Mouse (Mus musculus) lung, embryonic 14.5 days (tissue): ENCODE results near the gene Cacng2. TPM values are rescaled to one million over a fixed set of nuclear protein-coding genes. Genes with fewer than 3 reads are reported as not detected.

Source experiments
- ATAC-seq: fragments of 200-750 bp; cut with Nextera tagmentation; 2 replicates; pipeline ENCODE4 v1.8.0; 2017; ENCODE audit warnings: mild to moderate bottlenecking, moderate TSS enrichment, moderate library complexity; ENCODE audit not compliant: insufficient read depth
- DNase-seq: peaks from one replicate; pipeline ENCODE4 v3.0.0-alpha.2; 2015
- H3K27ac ChIP-seq: fragments of 300-500 bp; sonication (generic); 2 replicates; pipeline ENCODE4 v1.5.1; 2014; ENCODE audit warnings: low read depth, mild to moderate bottlenecking, moderate library complexity
- H3K27me3 ChIP-seq: fragments of 300-500 bp; sonication (generic); 2 replicates; pipeline ENCODE4 v1.6.1; 2014; ENCODE audit warnings: low read length, control low read depth; ENCODE audit not compliant: insufficient read depth
- H3K36me3 ChIP-seq: fragments of 300-500 bp; sonication (generic); 2 replicates; pipeline ENCODE4 v1.6.1; 2014; ENCODE audit warnings: control low read depth; ENCODE audit not compliant: insufficient read depth
- H3K4me1 ChIP-seq: fragments of 300-500 bp; sonication (generic); 2 replicates; pipeline ENCODE4 v1.6.1; 2014; ENCODE audit warnings: antibody characterized with exemption, control low read depth; ENCODE audit not compliant: insufficient read depth
- H3K4me2 ChIP-seq: fragments of 300-500 bp; sonication (generic); 2 replicates; pipeline ENCODE4 v1.6.1; 2014; ENCODE audit warnings: mild to moderate bottlenecking
- H3K4me3 ChIP-seq: fragments of 300-500 bp; sonication (generic); 2 replicates; pipeline ENCODE4 v1.5.1; 2014; ENCODE audit warnings: low read depth, low read length
- H3K9ac ChIP-seq: fragments of 300-500 bp; sonication (generic); 2 replicates; pipeline ENCODE4 v1.6.1; 2014
- H3K9me3 ChIP-seq: fragments of 300-500 bp; sonication (generic); 2 replicates; pipeline ENCODE4 v1.6.1; 2016; ENCODE audit warnings: low read depth, low read length, control low read depth
- CTCF ChIP-seq: IDR thresholded peaks from 2 replicates; pipeline ENCODE4 v1.5.1; 2016; ENCODE audit warnings: antibody characterized with exemption, low read depth
- WGBS: fragments of 180-500 bp; shearing (Covaris S2); extraction: QIAGEN DNeasy Blood & Tissue Kit; methylation state at CpG from one replicate; pipeline ENCODE4 v1.1.7; 2014; 5-methylcytosine and 5-hydroxymethylcytosine counted together
- polyA plus RNA-seq: library from polyadenylated mRNA; unstranded; fragments of >200 nt; fragmentation: Nextera tagmentation; extraction: Ambion mirVana; gene quantifications from 2 replicates; pipeline ENCODE4 v1.2.1, GENCODE M21; 2014

Gene Cacng2
- polyA plus RNA-seq, 1 experiment from 2014 or later = not detected

DNA sequence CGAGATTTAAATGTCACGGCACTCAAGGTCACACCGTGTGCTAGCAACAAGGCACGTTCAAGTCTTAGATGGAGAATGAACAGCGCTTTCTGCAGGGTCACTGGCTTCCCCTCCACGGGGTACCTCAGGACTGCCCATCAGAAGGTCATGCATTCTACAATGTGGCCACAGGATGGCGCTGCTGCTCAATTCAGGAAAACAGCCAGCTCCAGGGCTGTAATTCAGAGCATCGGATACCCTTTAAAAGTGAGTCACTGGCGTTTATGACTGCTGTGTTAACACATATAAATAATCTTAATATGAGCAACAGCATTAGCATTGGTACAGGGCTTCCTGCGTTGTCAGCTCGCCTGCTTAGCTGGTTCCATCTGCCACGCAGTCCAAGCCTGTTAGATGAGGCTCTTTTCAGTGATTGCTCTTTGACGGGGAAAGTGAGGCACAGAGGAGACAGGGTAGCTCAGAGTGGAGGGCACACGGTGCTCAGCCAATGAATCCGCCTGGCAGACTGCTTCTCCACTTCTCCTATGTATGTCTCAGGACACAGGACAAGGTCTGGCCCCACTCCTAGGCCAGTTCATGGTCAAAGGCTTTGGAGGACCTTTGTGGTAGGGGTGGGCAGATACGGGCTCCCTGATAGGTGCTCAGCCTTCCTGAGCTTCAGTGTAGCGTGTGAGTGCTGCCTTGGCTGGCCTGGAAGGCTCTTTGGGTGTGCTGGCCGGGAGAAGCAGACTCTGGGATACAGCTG lies 137.5 kb downstream of the Cacng2 start:
- H3K4me2 ChIP-seq = no peak overlapping the region
- no peak overlapping the region for H3K9ac ChIP-seq
- 29% methylated on average over 18 of the region's 18 CpGs for WGBS
- ATAC-seq = no peak
- no peaks in the 10 kb centered on the region for H3K9me3 ChIP-seq
- H3K4me1 ChIP-seq = no peaks in the 10 kb centered on the region
- H3K36me3 ChIP-seq = no peaks in the 10 kb centered on the region
- DNase-seq = peak; percentile 68
- no peak overlapping the region for H3K4me3 ChIP-seq
- no peak overlapping the region for H3K27ac ChIP-seq
- H3K27me3 ChIP-seq = no peaks in the 10 kb centered on the region
- TF ChIP-seq CTCF = peak; percentile 71

DNA sequence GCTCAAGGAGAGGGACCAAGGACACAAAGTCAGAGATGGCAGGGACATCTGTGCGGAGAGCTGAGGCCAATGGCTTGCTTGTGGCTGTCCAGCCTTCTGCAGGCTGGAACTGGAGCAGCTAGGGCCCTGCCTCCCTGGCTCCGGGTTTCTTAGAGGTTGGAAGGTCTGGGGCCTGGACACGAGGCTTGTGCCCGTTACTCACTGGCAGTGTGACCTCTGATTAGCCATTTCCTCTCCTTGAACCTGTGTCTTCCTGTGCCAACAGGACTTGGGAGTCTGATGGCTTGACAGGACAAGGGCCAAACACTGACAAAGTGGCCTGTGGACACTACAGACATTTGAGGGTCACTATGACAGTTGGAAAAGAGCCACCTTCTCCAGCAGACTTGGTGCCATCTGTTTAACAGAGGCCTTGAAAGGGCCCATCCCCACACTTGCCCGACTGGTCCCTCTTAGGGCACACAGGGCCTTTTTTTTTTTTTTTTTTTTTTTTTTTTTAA lies 138.6 kb downstream of the Cacng2 start:
- no peak overlapping the region for H3K4me3 ChIP-seq
- no peaks in the 10 kb centered on the region for H3K9me3 ChIP-seq
- H3K27ac ChIP-seq = no peak overlapping the region
- H3K27me3 ChIP-seq = no peaks in the 10 kb centered on the region
- ATAC-seq (no peak), DNase-seq (no peak)
- H3K4me1 ChIP-seq = no peaks in the 10 kb centered on the region
- H3K4me2 ChIP-seq = no peak overlapping the region
- no peaks in the 10 kb centered on the region for H3K36me3 ChIP-seq
- TF ChIP-seq CTCF = no peak
- WGBS = 55% methylated on average over 5 of the region's 5 CpGs
- no peak overlapping the region for H3K9ac ChIP-seq

DNA sequence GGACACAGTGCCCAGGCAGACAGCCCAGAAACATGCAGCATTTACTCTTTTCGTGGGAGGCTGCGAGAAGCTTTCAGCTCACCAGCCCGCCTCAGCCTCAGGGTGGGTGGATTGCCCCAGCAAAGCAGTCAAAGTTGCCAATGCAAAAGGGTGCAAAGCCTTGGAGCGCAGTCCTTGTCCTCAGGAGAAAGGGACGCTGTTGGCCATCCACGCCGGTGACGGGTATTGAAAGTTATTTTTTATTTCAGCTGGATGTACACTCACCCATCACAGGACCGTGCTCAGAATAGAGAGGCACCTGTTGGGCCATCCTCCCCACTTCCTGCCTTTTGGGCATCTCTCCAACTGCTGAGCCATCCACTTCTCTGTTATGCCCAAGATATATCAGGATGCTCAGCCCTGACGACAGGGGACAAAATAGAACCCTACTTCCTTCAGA lies 140.4 kb downstream of the Cacng2 start:
- no peak for ATAC-seq
- H3K27ac ChIP-seq = no peak overlapping the region
- no peak overlapping the region for H3K4me2 ChIP-seq
- H3K4me1 ChIP-seq = no peaks in the 10 kb centered on the region
- no peak overlapping the region for H3K4me3 ChIP-seq
- no peak for DNase-seq
- no peaks in the 10 kb centered on the region for H3K9me3 ChIP-seq
- no peak for TF ChIP-seq CTCF
- WGBS = 82% methylated on average over 10 of the region's 10 CpGs
- H3K27me3 ChIP-seq = no peaks in the 10 kb centered on the region
- H3K36me3 ChIP-seq = no peaks in the 10 kb centered on the region
- no peak overlapping the region for H3K9ac ChIP-seq

DNA sequence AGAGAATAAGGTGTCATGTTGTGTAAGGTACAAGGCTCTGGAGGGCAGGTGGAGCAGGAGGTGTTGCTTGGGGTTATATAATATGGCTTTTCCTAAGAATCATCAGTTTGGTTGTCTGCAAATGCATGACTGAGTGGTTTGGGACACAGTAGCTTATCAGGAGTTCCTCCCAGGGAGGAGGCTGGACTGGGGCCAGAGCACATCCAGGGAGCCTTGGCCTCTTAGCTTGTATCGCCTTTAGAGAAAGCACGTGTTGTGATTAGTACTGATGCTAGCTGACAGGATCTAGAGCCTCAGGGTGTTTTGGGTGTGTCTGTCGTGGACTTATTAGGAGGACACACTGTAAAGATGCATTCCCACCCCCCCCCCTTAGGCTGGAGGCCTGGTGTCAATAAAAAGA lies 142.2 kb downstream of the Cacng2 start:
- Histone ChIP-seq H3K36me3 (no peaks in the 10 kb centered on the region), H3K4me1 (no peaks in the 10 kb centered on the region), H3K9ac (no peak overlapping the region), H3K27me3 (no peaks in the 10 kb centered on the region), H3K4me2 (no peak overlapping the region), H3K27ac (no peak overlapping the region), H3K4me3 (no peak overlapping the region), H3K9me3 (no peaks in the 10 kb centered on the region)
- ATAC-seq (no peak), DNase-seq (no peak)
- no peak for TF ChIP-seq CTCF
- WGBS = 54% methylated on average over 3 of the region's 3 CpGs

DNA sequence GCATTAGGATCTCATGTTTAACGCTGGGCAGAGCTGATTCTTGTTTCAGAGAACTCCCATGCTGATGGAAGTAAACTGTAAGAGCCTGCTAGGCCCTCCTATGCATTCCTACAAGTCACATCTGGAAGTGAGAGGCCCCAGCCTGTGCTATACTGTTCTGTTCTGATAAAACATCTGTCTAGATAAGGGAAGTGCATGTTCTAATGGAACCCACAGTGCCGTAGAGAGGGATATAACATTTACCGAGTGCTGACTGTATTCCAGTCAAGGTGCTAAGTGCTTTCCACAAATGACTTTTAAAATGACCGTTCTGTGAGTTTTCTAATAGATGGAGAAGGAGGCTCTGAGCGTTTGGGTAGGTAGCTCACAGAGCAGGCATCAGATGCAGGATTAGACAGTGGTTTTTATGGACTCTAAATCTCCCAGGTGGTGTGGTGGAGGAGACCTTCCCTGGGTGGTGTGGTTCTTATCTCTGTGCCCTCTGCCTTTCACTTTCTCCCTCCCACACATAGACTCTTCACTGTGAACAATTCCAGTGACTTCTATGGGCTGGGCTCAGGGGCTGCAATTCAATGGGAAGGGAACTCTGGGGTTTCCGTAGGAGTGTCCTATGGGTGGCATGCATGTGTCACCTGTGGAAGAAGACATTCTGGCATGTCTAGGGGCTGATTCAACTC lies 145.5 kb downstream of the Cacng2 start:
- H3K4me3 ChIP-seq = no peak overlapping the region
- no peak for ATAC-seq
- no peak overlapping the region for H3K9ac ChIP-seq
- 59% methylated on average over 6 of the region's 6 CpGs for WGBS
- DNase-seq = no peak
- H3K27me3 ChIP-seq = no peaks in the 10 kb centered on the region
- H3K9me3 ChIP-seq = no peaks in the 10 kb centered on the region
- no peak overlapping the region for H3K4me2 ChIP-seq
- H3K36me3 ChIP-seq = no peaks in the 10 kb centered on the region
- no peak for TF ChIP-seq CTCF
- H3K4me1 ChIP-seq = peaks cover 1% of the 10 kb centered on the region; the same call in 1 of the 2 replicates
- H3K27ac ChIP-seq = no peak overlapping the region

DNA sequence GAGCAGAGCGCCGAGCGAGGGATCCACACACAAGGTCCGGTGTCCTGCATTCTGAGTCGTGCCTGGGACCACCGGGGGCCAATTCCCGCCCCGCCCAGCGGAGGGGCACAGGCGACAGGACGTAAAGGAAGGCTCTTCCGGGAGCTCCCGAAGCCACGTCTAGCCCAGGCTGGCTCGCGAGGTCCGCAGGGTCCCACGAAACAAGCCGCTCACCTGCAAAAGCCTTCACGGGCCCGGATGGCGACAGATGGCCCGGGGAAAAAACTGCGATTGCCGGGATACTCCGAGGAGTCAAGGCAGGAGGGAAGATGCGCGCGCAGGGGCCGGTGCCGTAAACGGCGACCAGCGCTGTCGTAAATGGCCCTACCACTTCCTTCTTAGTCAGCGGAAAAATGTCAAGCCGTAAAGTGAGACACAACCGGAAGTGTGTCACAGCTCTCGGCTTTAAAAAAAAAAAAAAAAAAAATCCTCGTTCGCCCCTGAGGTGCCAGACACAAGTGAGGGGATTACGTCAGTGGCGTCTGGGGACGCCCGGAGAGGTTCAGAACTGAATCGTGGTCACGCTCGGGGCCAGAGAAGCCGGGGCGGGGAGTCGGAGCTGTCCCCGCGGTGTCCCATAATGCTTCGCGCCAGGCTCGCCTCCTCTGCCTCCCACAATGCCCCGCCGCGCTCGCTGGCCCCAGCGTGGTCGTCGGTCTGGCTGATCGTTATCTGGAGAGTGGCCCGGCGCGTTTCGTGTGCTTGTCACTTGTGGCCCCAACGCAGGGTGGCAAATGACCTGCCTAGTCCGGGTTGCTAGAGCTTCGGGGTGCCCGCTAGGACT lies 149.1 kb downstream of the Cacng2 start, which contains the start of gene Eif3d:
Gene Eif3d (minus strand): TSS at position 344 of the 823 bp plus-strand sequence.
- peak; percentile 90 for ATAC-seq
- under 1% methylated on average over 72 of the region's 72 CpGs for WGBS

More for the DNA sequence above, 149.1 kb downstream of the Cacng2 start, which contains the start of gene Eif3d:
- Histone ChIP-seq H3K4me1 (peaks cover 7% of the 10 kb centered on the region; the same call in 1 of the 2 replicates), H3K27me3 (no peaks in the 10 kb centered on the region), H3K9ac (peak within 1 kb of the TSS; percentile 98), H3K27ac (peak within 1 kb of the TSS; percentile 100), H3K36me3 (peaks cover 32% of the 10 kb centered on the region), H3K4me3 (peak within 1 kb of the TSS; percentile 93), H3K9me3 (no peaks in the 10 kb centered on the region), H3K4me2 (peak within 1 kb of the TSS; percentile 93)
- peak; percentile 97 for DNase-seq
- no peak; the same call in 1 of the 2 replicates for TF ChIP-seq CTCF
